Mouse (Mus musculus) lung, postnatal 0 days (tissue): ENCODE results near the gene Lrg1. TPM values are rescaled to one million over a fixed set of nuclear protein-coding genes. Genes with fewer than 3 reads are reported as not detected.
A peak's percentile ranks its signal among the peaks of the same experiment; 100 is the strongest.

Experiments used
- ATAC-seq: fragments of 200-750 bp; cut with Nextera tagmentation; 2 replicates; pipeline ENCODE4 v1.8.0; 2017; ENCODE audit warnings: moderate library complexity
- DNase-seq: peaks from one replicate; pipeline ENCODE4 v3.0.0-alpha.2; 2016; ENCODE audit warnings: low spot score
- H3K27ac ChIP-seq: fragments of 300-500 bp; sonication (generic); 2 replicates; pipeline ENCODE4 v1.5.1; 2014; ENCODE audit warnings: antibody characterized with exemption, mild to moderate bottlenecking, low read length, mixed read lengths
- H3K27me3 ChIP-seq: fragments of 300-500 bp; sonication (generic); replicated peaks from 2 replicates; pipeline ENCODE4 v1.6.1; 2014; ENCODE audit warnings: low read length, mixed read lengths; ENCODE audit not compliant: insufficient read depth
- H3K36me3 ChIP-seq: fragments of 300-500 bp; sonication (generic); 2 replicates; pipeline ENCODE4 v1.6.1; 2014; ENCODE audit warnings: low read length, mixed read lengths; ENCODE audit not compliant: insufficient read depth
- H3K4me1 ChIP-seq: fragments of 300-500 bp; sonication (generic); 2 replicates; pipeline ENCODE4 v1.6.1; 2014; ENCODE audit warnings: antibody characterized with exemption, low read depth, low read length, mixed read lengths; ENCODE audit not compliant: insufficient read depth
- H3K4me2 ChIP-seq: fragments of 300-500 bp; sonication (generic); replicated peaks from 2 replicates; pipeline ENCODE4 v1.6.1; 2014; ENCODE audit warnings: low read depth, mild to moderate bottlenecking, low read length, moderate library complexity, mixed read lengths
- H3K4me3 ChIP-seq: fragments of 300-500 bp; sonication (generic); 2 replicates; pipeline ENCODE4 v1.5.1; 2014; ENCODE audit warnings: low read depth, low read length
- H3K9ac ChIP-seq: fragments of 300-500 bp; sonication (generic); replicated peaks from 2 replicates; pipeline ENCODE4 v1.6.1; 2014; ENCODE audit warnings: low read depth, mild to moderate bottlenecking
- H3K9me3 ChIP-seq: fragments of 300-500 bp; sonication (generic); 2 replicates; pipeline ENCODE4 v1.6.1; 2016; ENCODE audit warnings: low read length, mixed read lengths
- CTCF ChIP-seq: IDR thresholded peaks from 2 replicates; pipeline ENCODE4 v1.5.1; 2016; ENCODE audit warnings: antibody characterized with exemption, mild to moderate bottlenecking
- EP300 ChIP-seq: IDR thresholded peaks from 2 replicates; pipeline ENCODE4 v1.6.1; 2016; ENCODE audit warnings: antibody characterized with exemption, mild to moderate bottlenecking, control low read depth
- WGBS: fragments of 180-500 bp; shearing (Covaris S2); extraction: QIAGEN DNeasy Blood & Tissue Kit; methylation state at CpG from one replicate; pipeline ENCODE4 v1.1.7; 2014; 5-methylcytosine and 5-hydroxymethylcytosine counted together
- polyA plus RNA-seq: library from polyadenylated mRNA; unstranded; fragments of >200 nt; fragmentation: Nextera tagmentation; extraction: Ambion mirVana; gene quantifications from 2 replicates; pipeline ENCODE4 v1.2.1, GENCODE M21; 2015

Gene Lrg1
- polyA plus RNA-seq, 1 experiment from 2014 or later = 36.3 TPM

DNA sequence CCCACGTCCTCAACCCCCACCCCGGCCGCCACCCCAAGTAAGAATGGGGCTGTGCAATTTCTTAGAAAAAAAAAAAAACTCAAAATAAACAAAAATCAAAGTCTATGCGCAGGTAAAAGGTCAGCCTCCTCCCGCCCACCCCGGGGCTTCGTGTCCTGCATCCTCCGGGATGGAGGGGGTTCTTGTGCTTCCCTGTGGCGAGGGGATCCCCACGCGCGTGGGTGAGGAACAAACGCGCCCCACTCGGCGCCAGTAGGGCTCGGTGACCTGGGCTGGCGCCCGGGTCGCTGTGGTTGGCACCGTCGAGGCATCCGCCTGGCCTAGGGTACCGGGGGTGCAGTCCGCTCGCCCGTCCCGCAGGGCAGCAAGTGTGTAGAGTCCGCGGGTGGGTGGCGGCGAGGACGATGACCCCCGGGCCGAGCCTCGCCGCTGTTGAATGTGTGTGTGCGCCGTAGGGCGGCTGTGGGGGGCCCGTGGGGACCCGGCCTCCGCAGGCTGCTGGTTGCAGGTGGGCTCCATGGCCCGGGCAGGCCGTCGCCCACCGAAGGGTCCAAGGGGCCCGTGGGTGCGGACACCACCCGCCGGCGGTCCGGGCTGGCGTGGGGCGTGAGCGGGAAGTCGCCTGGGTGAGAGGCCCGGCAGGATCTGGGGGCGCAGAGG is 2.0 kb upstream of the Lrg1 start:
- DNase-seq = no peak
- H3K9ac ChIP-seq = no peak overlapping the region
- H3K4me1 ChIP-seq = no peaks in the 10 kb centered on the region; the same call in 1 of the 2 replicates
- H3K4me2 ChIP-seq = peak overlapping the region; percentile 67
- H3K9me3 ChIP-seq = peaks cover 6% of the 10 kb centered on the region; the same call in 1 of the 2 replicates
- no peak overlapping the region for H3K27ac ChIP-seq
- no peak for ATAC-seq
- TF ChIP-seq CTCF (no peak), EP300 (no peak)
- WGBS = 46% methylated on average over 57 of the region's 59 CpGs
- H3K4me3 ChIP-seq = peak overlapping the region; percentile 32
- H3K36me3 ChIP-seq = no peaks in the 10 kb centered on the region
- peaks cover 7% of the 10 kb centered on the region; the same call in 1 of the 2 replicates for H3K27me3 ChIP-seq

DNA sequence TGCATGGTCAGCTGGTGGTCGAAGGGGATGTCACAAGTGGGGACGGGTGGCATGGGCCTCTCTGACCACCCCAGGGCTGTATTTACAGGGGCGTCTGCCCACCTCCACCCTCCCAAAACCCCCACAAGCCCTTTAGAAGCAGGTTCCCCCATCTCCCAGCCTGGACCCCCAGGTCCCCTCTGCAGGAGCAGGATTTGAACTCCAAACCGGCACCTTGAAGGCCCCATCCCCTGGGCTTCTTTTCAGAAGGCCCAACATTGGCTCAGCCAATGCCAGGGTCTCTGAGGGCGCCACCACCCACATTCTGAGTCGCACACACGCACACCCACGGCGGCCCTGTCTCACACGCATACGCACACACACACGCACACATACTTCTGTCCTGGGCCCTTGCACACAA is 1.4 kb upstream of the Lrg1 start:
- peaks cover 7% of the 10 kb centered on the region for H3K27me3 ChIP-seq
- DNase-seq (no peak), ATAC-seq (no peak)
- no peak overlapping the region for H3K27ac ChIP-seq
- WGBS = 93% methylated on average over 12 of the region's 12 CpGs
- peaks cover 6% of the 10 kb centered on the region; the same call in 1 of the 2 replicates for H3K9me3 ChIP-seq
- no peaks in the 10 kb centered on the region; the same call in 1 of the 2 replicates for H3K4me1 ChIP-seq
- H3K4me2 ChIP-seq = no peak overlapping the region
- no peak overlapping the region for H3K4me3 ChIP-seq
- H3K36me3 ChIP-seq = no peaks in the 10 kb centered on the region
- no peak for TF ChIP-seq EP300
- TF ChIP-seq CTCF = no peak
- H3K9ac ChIP-seq = no peak overlapping the region

DNA sequence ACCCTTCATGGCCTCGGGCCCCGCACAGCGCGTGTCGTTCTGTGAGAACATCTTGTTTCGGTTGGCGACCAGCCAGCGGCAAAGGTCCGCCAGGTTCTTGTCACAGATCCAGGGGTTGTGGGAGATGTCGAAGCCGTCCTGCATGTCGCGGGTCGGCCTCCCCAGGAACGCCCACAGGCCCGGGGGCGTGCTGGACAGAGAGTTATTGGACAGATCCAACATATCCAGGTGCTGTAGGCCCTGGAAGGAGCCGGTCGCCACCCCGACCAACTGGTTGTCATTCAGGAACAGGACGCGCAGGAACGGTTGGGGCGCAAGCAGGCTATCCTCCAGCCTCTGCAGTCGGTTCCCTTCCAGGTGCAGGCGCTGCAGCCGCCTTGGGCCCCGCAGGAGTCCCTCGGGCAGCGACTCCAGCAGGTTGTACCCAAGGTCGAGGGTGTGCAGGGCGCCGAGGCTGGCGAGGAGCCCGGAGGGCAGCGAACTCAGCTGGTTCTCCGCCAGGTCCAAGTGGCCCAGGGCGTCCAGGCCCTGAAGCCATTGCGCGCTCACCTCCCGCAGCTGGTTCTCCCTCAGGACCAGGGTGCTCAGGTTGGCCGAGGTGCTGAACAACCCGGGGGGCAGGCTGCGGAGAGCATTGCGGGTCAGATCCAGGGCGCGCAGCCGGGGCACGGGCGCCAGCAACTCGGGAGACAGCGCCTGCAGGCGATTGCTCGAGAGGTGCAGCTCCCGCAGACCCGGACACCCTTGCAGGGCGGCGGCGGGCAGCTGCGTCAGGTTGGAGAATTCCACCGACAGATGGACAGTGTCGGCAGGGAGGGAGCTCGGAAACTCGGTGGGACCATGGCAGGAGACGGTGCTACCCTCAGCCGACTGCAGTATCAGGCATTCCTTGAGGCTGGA is 1.6 kb downstream of the Lrg1 start:
- Histone ChIP-seq H3K4me1 (no peaks in the 10 kb centered on the region; the same call in 1 of the 2 replicates), H3K4me2 (peak overlapping the region; percentile 47), H3K9me3 (peaks cover 6% of the 10 kb centered on the region; the same call in 1 of the 2 replicates), H3K4me3 (peak overlapping the region; percentile 16), H3K27ac (no peak overlapping the region), H3K27me3 (peaks cover 7% of the 10 kb centered on the region), H3K9ac (no peak overlapping the region), H3K36me3 (no peaks in the 10 kb centered on the region)
- ATAC-seq (0 out of 2 replicates have a peak, but pooled peaks have one; percentile 11), DNase-seq (no peak)
- 4% methylated on average over 66 of the region's 66 CpGs for WGBS
- no peak for TF ChIP-seq EP300
- no peak for TF ChIP-seq CTCF

DNA sequence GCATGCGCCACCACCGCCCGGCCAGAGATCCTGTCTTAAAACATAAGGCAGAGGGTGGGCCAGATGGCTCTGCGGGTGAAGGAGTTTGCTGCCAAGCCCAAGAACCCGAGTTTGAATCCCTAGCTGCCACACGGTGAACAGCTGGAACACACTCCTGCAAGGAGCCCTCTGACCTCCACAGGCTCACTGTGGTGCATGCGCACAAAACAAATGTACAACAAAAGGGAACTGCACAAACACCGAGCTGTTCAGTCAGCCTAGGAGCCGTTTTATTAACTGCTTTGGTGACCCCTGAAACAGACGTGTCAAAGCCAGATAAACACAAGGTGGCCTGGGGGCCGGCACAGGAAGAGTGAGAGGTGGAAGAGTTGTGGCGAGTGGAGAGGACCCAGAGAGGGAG is 2.4 kb downstream of the Lrg1 start:
- Histone ChIP-seq H3K4me1 (no peaks in the 10 kb centered on the region; the same call in 1 of the 2 replicates), H3K27me3 (peaks cover 7% of the 10 kb centered on the region), H3K9ac (no peak overlapping the region), H3K4me3 (peak overlapping the region; percentile 16), H3K27ac (no peak overlapping the region), H3K4me2 (peak overlapping the region; percentile 47), H3K36me3 (no peaks in the 10 kb centered on the region), H3K9me3 (peaks cover 6% of the 10 kb centered on the region; the same call in 1 of the 2 replicates)
- 33% methylated on average over 12 of the region's 12 CpGs for WGBS
- no peak for DNase-seq
- TF ChIP-seq CTCF (no peak), EP300 (no peak)
- ATAC-seq = no peak

DNA sequence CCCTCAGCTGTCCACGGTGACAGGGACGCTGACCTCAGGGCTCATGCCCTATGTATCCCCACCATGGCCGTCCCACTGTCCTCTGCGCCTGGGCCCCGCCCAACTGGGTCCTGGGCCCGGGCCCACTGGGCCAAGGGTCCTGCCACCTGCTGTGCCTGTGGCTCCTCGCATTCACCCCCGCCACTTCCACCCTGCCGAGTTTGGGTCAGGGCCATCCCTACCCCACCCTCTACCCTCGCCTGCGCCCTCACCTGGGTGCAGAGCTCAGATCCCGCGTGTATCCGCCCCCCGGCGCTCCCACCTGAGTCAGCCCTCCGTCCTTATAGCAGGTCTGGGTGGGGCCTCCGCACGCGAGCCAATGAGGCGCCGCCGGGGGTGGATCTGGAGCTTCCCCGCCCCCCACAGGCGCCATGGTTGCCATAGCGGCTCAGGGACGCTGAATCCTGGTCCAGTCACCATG is 4.5 kb downstream of the Lrg1 start, which contains the start of gene Plin5:
Gene Plin5 (minus strand): TSS at position 346 of the 460 bp plus-strand sequence.
- Histone ChIP-seq H3K27ac (no peak within 1 kb of the TSS), H3K4me2 (peak within 1 kb of the TSS; percentile 52), H3K9ac (no peak within 1 kb of the TSS), H3K27me3 (no peaks in the 10 kb centered on the region; the same call in 1 of the 2 replicates), H3K4me3 (peak within 1 kb of the TSS; percentile 14; the same call in 1 of the 2 replicates), H3K4me1 (no peaks in the 10 kb centered on the region; the same call in 1 of the 2 replicates), H3K9me3 (peaks cover 1% of the 10 kb centered on the region; the same call in 1 of the 2 replicates), H3K36me3 (no peaks in the 10 kb centered on the region; the same call in 1 of the 2 replicates)
- DNase-seq = peak; percentile 55
- ATAC-seq = peak; percentile 72
- WGBS = 5% methylated on average over 24 of the region's 27 CpGs
- TF ChIP-seq CTCF (no peak), EP300 (no peak)

DNA sequence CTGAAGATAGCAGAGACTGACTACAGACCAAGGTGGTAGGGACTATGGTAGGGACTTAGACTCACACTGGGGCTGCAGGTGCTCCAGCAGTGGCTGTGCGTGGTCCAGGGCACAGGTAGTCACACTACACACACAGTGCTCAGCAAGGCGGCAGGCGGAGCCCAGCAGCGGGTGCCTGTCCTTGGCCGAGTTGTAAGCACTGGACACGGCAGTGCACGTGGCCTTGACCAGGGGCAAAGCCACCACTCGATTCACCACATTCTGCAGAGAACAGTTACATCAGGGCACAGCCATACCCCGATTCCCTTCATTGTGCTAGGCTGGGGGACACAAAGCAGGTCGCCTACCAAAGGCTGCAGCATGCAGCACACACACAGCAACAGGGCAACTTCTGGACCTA is 5.6 kb downstream of the Lrg1 start:
- no peak overlapping the region for H3K4me3 ChIP-seq
- H3K9ac ChIP-seq = no peak overlapping the region
- no peaks in the 10 kb centered on the region; the same call in 1 of the 2 replicates for H3K36me3 ChIP-seq
- ATAC-seq = no peak
- no peak overlapping the region for H3K27ac ChIP-seq
- no peak for DNase-seq
- 73% methylated on average over 10 of the region's 10 CpGs for WGBS
- no peaks in the 10 kb centered on the region; the same call in 1 of the 2 replicates for H3K27me3 ChIP-seq
- no peak overlapping the region for H3K4me2 ChIP-seq
- H3K4me1 ChIP-seq = no peaks in the 10 kb centered on the region; the same call in 1 of the 2 replicates
- H3K9me3 ChIP-seq = no peaks in the 10 kb centered on the region
- TF ChIP-seq EP300 (no peak), CTCF (no peak)
